ENCODE assay signal across 21 mouse cellular contexts in genomic region chr11:52292346-52292745, GRCm38 (mm10). TPM values are rescaled to one million over a fixed set of nuclear protein-coding genes. Genes with fewer than 3 reads are reported as not detected.
A peak's percentile ranks its signal among the peaks of the same experiment; 100 is the strongest.
DNase-seq lines count a peak whose midpoint lies in the region; ATAC-seq and TF ChIP-seq lines count a peak whose summit lies in the region.
"Had no signal": no experiment of that assay in that cellular context is flagged by ENCODE, and none has a peak within 500 bp of the region (broad histone marks: within the 10 kb centered on the region; RNA-seq: fewer than 3 reads in every experiment).

No protein-coding gene starts in this region.

- H3K27ac ChIP-seq in kidney, postnatal 0 days = no peak overlapping the region
- H3K27ac ChIP-seq in forebrain, embryonic 15.5 days (replicated peaks) = no peak overlapping the region
- H3K27ac ChIP-seq: embryonic facial prominence, embryonic 13.5 days; forebrain, embryonic 12.5 days; heart, embryonic 10.5 days; hindbrain, embryonic 12.5 days had no signal

- no peak for TF ChIP-seq CTCF in kidney, postnatal 0 days (IDR thresholded peaks at IDR 0.05; ENCODE audit: low read depth)
- no peak for TF ChIP-seq CTCF in Patski (IDR thresholded peaks at IDR 0.05)

- no peak overlapping the region for H3K4me2 ChIP-seq in kidney, postnatal 0 days (ENCODE audit: low read length)
- H3K4me2 ChIP-seq in forebrain, embryonic 15.5 days (replicated peaks) = no peak overlapping the region
- H3K4me2 ChIP-seq: embryonic facial prominence, embryonic 13.5 days; forebrain, embryonic 12.5 days; hindbrain, embryonic 12.5 days had no signal

- H3K9me3 ChIP-seq in kidney, postnatal 0 days (replicated peaks; ENCODE audit: low read length) = no peaks in the 10 kb centered on the region
- H3K9me3 ChIP-seq in forebrain, embryonic 15.5 days = no peaks in the 10 kb centered on the region
- H3K9me3 ChIP-seq: embryonic facial prominence, embryonic 13.5 days; forebrain, embryonic 12.5 days; G1E; heart, embryonic 10.5 days; hindbrain, embryonic 12.5 days had no signal

- H3K4me3 ChIP-seq in kidney, postnatal 0 days (replicated peaks; ENCODE audit: low read depth, low read length) = no peak overlapping the region
- no peak overlapping the region for H3K4me3 ChIP-seq in forebrain, embryonic 15.5 days
- H3K4me3 ChIP-seq: embryonic facial prominence, embryonic 13.5 days; forebrain, embryonic 12.5 days; heart, embryonic 10.5 days; hindbrain, embryonic 12.5 days had no signal

- ATAC-seq in kidney, postnatal 0 days (replicated peaks; ENCODE audit: low FRiP score, low read depth) = peak; percentile 63
- peak; percentile 83 for ATAC-seq in Patski
- ATAC-seq in forebrain, embryonic 15.5 days (replicated peaks) = no peak
- ATAC-seq: activated CD4-positive, CD25-positive, alpha-beta regulatory T cell, adult 4 months; forebrain, postnatal 0 days; hindbrain, embryonic 16.5 days had no signal

- H3K4me1 ChIP-seq in kidney, postnatal 0 days (replicated peaks; ENCODE audit: insufficient read depth, low read length) = peaks cover 4% of the 10 kb centered on the region; the same call in 1 of the 2 replicates
- H3K4me1 ChIP-seq in forebrain, embryonic 15.5 days = no peaks in the 10 kb centered on the region

- no peak overlapping the region for H3K9ac ChIP-seq in kidney, postnatal 0 days (ENCODE audit: low read depth, low read length)
- H3K9ac ChIP-seq in forebrain, embryonic 15.5 days (replicated peaks) = no peak overlapping the region
- H3K9ac ChIP-seq: embryonic facial prominence, embryonic 13.5 days; forebrain, embryonic 12.5 days; forebrain, postnatal 0 days; hindbrain, embryonic 12.5 days had no signal

- CTCF ChIA-PET in Patski (lab: Charles Lee) = interaction anchor here (0.8 kb wide), 1 partner anchor 51 kb away, joined by 3 read pairs; no protein-coding TSS in a partner anchor

- in situ Hi-C loops in Patski (cut with MboI; ENCODE audit: low pct_unique_long_range_greater_than_20kb) = no loop called here

- no peaks in the 10 kb centered on the region for H3K36me3 ChIP-seq in kidney, postnatal 0 days (ENCODE audit: insufficient read depth, low read length)
- no peaks in the 10 kb centered on the region for H3K36me3 ChIP-seq in forebrain, embryonic 15.5 days
- H3K36me3 ChIP-seq: embryonic facial prominence, embryonic 13.5 days; forebrain, embryonic 12.5 days; G1E; heart, embryonic 10.5 days; hindbrain, embryonic 12.5 days had no signal

- no peaks in the 10 kb centered on the region for H3K27me3 ChIP-seq in kidney, postnatal 0 days (ENCODE audit: insufficient read depth, low read length)
- no peaks in the 10 kb centered on the region for H3K27me3 ChIP-seq in Patski
- H3K27me3 ChIP-seq in forebrain, embryonic 15.5 days = no peaks in the 10 kb centered on the region
- H3K27me3 ChIP-seq: embryonic facial prominence, embryonic 13.5 days had no signal

- POLR2A ChIA-PET in Patski (lab: Charles Lee) = no interaction called here

- 37% methylated on average over 7 of the region's 7 CpGs for WGBS in kidney, postnatal 0 days
- 85% methylated on average over 7 of the region's 7 CpGs for WGBS in forebrain, embryonic 15.5 days

- peak; percentile 57 for DNase-seq in kidney, postnatal 0 days (ENCODE audit: low spot score)
- DNase-seq in kidney, adult 18-20 months = no peak
- peak; percentile 51 for DNase-seq in Patski (ENCODE audit: low read depth, low spot score)
- DNase-seq in thymus, postnatal 14 days = peak; percentile 66
- no peak for DNase-seq in heart, adult 11 months
- DNase-seq: adrenal gland, postnatal 14 days; cerebellum, adult 18-20 months; cerebellum, adult 9-11 months; cerebellum, postnatal 36 days; forebrain, postnatal 0 days; gastrocnemius, postnatal 25 days; heart, postnatal 10 days; heart, postnatal 4 days had no signal

RNA-seq across cellular contexts. Expression of gene Tcf7, which starts 9.5 kb away (rescaled TPM):
- 14.6 and 16.0 TPM in 2 replicates for polyA plus RNA-seq in kidney, postnatal 0 days (2015; fragmentation: Nextera tagmentation; extraction: Ambion mirVana)
- 5.4 TPM for polyA plus RNA-seq in Patski (2021)
- polyA plus RNA-seq in forebrain, embryonic 15.5 days (2015; fragmentation: Nextera tagmentation; extraction: Ambion mirVana) = 3.4 and 4.2 TPM in 2 replicates
- polyA plus RNA-seq: G1E had no signal

Comparison
In these comparisons a context has a peak if more than half of its experiments do, and no peak if none do; other contexts are left out.
1. DNase-seq: peak in kidney, postnatal 0 days (single experiment), Patski (single experiment) and thymus, postnatal 14 days (single experiment); none in kidney, adult 18-20 months (single experiment) and heart, adult 11 months (single experiment).